In the genomic region with DNA sequence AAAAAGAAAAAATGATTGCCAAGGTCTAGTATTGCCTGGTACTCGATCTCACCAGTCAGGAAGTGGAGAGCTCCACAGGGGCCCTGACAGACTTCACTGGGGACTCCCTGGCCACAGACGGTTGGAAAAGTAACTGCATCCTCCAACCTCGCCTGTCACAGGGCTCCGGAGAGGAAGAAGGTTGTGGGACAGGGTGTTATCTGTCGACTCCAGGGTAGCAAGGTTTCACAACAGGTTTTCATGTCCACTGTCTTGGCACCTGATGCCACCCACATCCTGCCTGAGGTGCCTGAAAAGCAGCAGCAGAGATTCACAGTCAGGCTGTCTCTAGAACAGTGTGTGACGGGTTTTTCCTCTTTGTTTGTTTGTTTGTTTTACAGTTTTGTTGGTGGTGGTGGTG, we compare ENCODE assay signal across 13 mouse cellular contexts. TPM values are rescaled to one million over a fixed set of nuclear protein-coding genes. Genes with fewer than 3 reads are reported as not detected.
DNase-seq lines count a peak whose midpoint lies in the region; ATAC-seq and TF ChIP-seq lines count a peak whose summit lies in the region.
"Had no signal": no experiment of that assay in that cellular context is flagged by ENCODE, and none has a peak within 500 bp of the region (broad histone marks: within the 10 kb centered on the region; RNA-seq: fewer than 3 reads in every experiment).

No protein-coding gene starts in this region.

- no peak for TF ChIP-seq POLR2A in liver, adult 2 months (IDR thresholded peaks at IDR 0.05; ENCODE audit: extremely low read depth, insufficient read depth, low read length)

- no peak overlapping the region for H3K4me3 ChIP-seq in heart, embryonic 15.5 days
- H3K4me3 ChIP-seq in liver, adult 2 months (ENCODE audit: insufficient read depth, low read depth, low read length) = no peak overlapping the region
- no peak overlapping the region for H3K4me3 ChIP-seq in forebrain, embryonic 10.5 days
- H3K4me3 ChIP-seq: embryonic facial prominence, embryonic 13.5 days; hindbrain, embryonic 10.5 days had no signal

- no peak overlapping the region for H3K4me2 ChIP-seq in heart, embryonic 15.5 days
- H3K4me2 ChIP-seq: embryonic facial prominence, embryonic 13.5 days had no signal

- H3K9me3 ChIP-seq in heart, embryonic 15.5 days (replicated peaks) = no peaks in the 10 kb centered on the region
- no peaks in the 10 kb centered on the region for H3K9me3 ChIP-seq in forebrain, embryonic 10.5 days
- H3K9me3 ChIP-seq: embryonic facial prominence, embryonic 13.5 days; hindbrain, embryonic 10.5 days had no signal

- H3K4me1 ChIP-seq in heart, embryonic 15.5 days (replicated peaks) = peaks cover 50% of the 10 kb centered on the region
- H3K4me1 ChIP-seq in liver, adult 2 months (ENCODE audit: control insufficient read depth, insufficient read depth, low read length) = peaks cover 18% of the 10 kb centered on the region
- peaks cover 37% of the 10 kb centered on the region for H3K4me1 ChIP-seq in forebrain, embryonic 10.5 days

- WGBS in heart, embryonic 15.5 days = 22% methylated on average over 6 of the region's 6 CpGs
- WGBS in liver, adult 2 months = 13% methylated on average over 6 of the region's 6 CpGs
- WGBS in forebrain, embryonic 10.5 days = 52% methylated on average over 6 of the region's 6 CpGs

- peak overlapping the region; percentile 81 for H3K27ac ChIP-seq in heart, embryonic 15.5 days
- H3K27ac ChIP-seq in liver, adult 2 months (replicated peaks; ENCODE audit: insufficient read depth, low read depth, low read length) = no peak overlapping the region
- H3K27ac ChIP-seq in forebrain, embryonic 10.5 days = no peak overlapping the region
- H3K27ac ChIP-seq: embryonic facial prominence, embryonic 13.5 days; hindbrain, embryonic 10.5 days had no signal

- H3K27me3 ChIP-seq in heart, embryonic 15.5 days = no peaks in the 10 kb centered on the region
- H3K27me3 ChIP-seq in liver, adult 2 months (ENCODE audit: control insufficient read depth, insufficient read depth, low read length) = no peaks in the 10 kb centered on the region
- peaks cover 44% of the 10 kb centered on the region for H3K27me3 ChIP-seq in forebrain, embryonic 10.5 days (ENCODE audit: poor library complexity, severe bottlenecking)

- no peak for TF ChIP-seq CTCF in liver, adult 2 months (IDR thresholded peaks at IDR 0.05; ENCODE audit: low read depth, low read length)

- no peak overlapping the region for H3K9ac ChIP-seq in heart, embryonic 15.5 days
- no peak overlapping the region for H3K9ac ChIP-seq in liver, adult 2 months (ENCODE audit: low read depth, low read length)

- H3K79me2 ChIP-seq in liver, adult 2 months (ENCODE audit: control insufficient read depth, insufficient read depth, low read length) = peaks cover 3% of the 10 kb centered on the region; the same call in 1 of the 2 replicates

- H3K36me3 ChIP-seq in heart, embryonic 15.5 days = peaks cover 33% of the 10 kb centered on the region
- H3K36me3 ChIP-seq in liver, adult 2 months (ENCODE audit: control insufficient read depth, insufficient read depth, low read length) = peaks cover 2% of the 10 kb centered on the region; the same call in 1 of the 2 replicates
- H3K36me3 ChIP-seq in forebrain, embryonic 10.5 days (replicated peaks) = peaks cover 36% of the 10 kb centered on the region

- no peak for ATAC-seq in heart, embryonic 15.5 days (replicated peaks; ENCODE audit: insufficient number of reproducible peaks, insufficient read depth, low FRiP score, low read depth)
- peak; percentile 11; the same call in 1 of the 2 replicates for ATAC-seq in neutrophil, adult 5-6 weeks (ENCODE audit: extremely low read depth, insufficient number of reproducible peaks, low FRiP score, poor library complexity, severe bottlenecking)

- no peak for DNase-seq in heart, postnatal 4 days
- peak; percentile 55 to 76 for DNase-seq in CD8-positive naive resting alpha-beta T cell, adult 2 months (ENCODE audit: low read depth in 2 of 2, low spot score in 2 of 2)
- peak; percentile 58 for DNase-seq in liver, adult 2 months (ENCODE audit: extremely low read depth, low read depth, low spot score)
- no peak for DNase-seq in forebrain, embryonic 10.5 days (ENCODE audit: extremely low spot score, low spot score)
- DNase-seq in cerebellum, adult 11 months = no peak
- no peak for DNase-seq in embryo, embryonic 11 days
- DNase-seq: cerebellum, adult 2 months; left cerebral cortex, postnatal 4 days had no signal

RNA-seq across cellular contexts. Expression of gene Rbm38, which starts 2.4 kb away (rescaled TPM):
- polyA plus RNA-seq in heart, embryonic 15.5 days (2015; fragmentation: Nextera tagmentation; extraction: Ambion mirVana) = 108 and 120 TPM in 2 replicates
- 100 to 1,000 TPM; 112 to 126 TPM for total RNA-seq in heart, postnatal 4 days (2021)
- total RNA-seq in liver, adult 2 months (2014; rRNA removed) = 0.55 and 0.74 TPM in 2 replicates
- polyA plus RNA-seq in liver, adult 2 months (2012; rRNA removed) = 6.4 and 11.1 TPM in 2 replicates
- total RNA-seq in neutrophil, adult 5-6 weeks (2017) = 90.4 and 119 TPM in 2 replicates
- 119 and 123 TPM in 2 replicates for polyA plus RNA-seq in forebrain, embryonic 10.5 days (2016; fragmentation: Nextera tagmentation; extraction: Ambion mirVana)

RNA-seq across cellular contexts. Expression of gene Rae1, which starts 18.0 kb away (rescaled TPM):
- 84.8 and 96.2 TPM in 2 replicates for polyA plus RNA-seq in heart, embryonic 15.5 days (2015; fragmentation: Nextera tagmentation; extraction: Ambion mirVana)
- total RNA-seq in heart, postnatal 4 days (2021) = 10 to 100 TPM; 55.9 to 60.3 TPM
- 13.1 and 17.8 TPM in 2 replicates for total RNA-seq in liver, adult 2 months (2014; rRNA removed)
- polyA plus RNA-seq in liver, adult 2 months (2012; rRNA removed) = 25.3 and 31.9 TPM in 2 replicates
- 39.8 and 51.1 TPM in 2 replicates for total RNA-seq in neutrophil, adult 5-6 weeks (2017)
- 168 TPM in 2 replicates for polyA plus RNA-seq in forebrain, embryonic 10.5 days (2016; fragmentation: Nextera tagmentation; extraction: Ambion mirVana)

RNA-seq across cellular contexts. Expression of gene Spo11, which starts 40.4 kb away (rescaled TPM):
- polyA plus RNA-seq in heart, embryonic 15.5 days (2015; fragmentation: Nextera tagmentation; extraction: Ambion mirVana) = 0.74 TPM in 1 of 2 replicates, not detected in the other
- not detected for total RNA-seq in heart, postnatal 4 days (2021)
- under 0.01 and 0.07 TPM in 2 replicates for total RNA-seq in liver, adult 2 months (2014; rRNA removed)
- not detected in 2 replicates for polyA plus RNA-seq in liver, adult 2 months (2012; rRNA removed)
- total RNA-seq in neutrophil, adult 5-6 weeks (2017) = 1.6 and 1.9 TPM in 2 replicates
- polyA plus RNA-seq in forebrain, embryonic 10.5 days (2016; fragmentation: Nextera tagmentation; extraction: Ambion mirVana) = 0.42 and 0.73 TPM in 2 replicates
- total RNA-seq: adrenal gland, postnatal 10 days had no signal

Comparison
In these comparisons a context has a peak if more than half of its experiments do, and no peak if none do; other contexts are left out.
1. DNase-seq: peak in CD8-positive naive resting alpha-beta T cell, adult 2 months (2 of 2) and liver, adult 2 months (single experiment); none in heart, postnatal 4 days (single experiment), forebrain, embryonic 10.5 days (single experiment), cerebellum, adult 11 months (single experiment) and embryo, embryonic 11 days (single experiment).
2. RNA of gene Rbm38, which starts 2.4 kb away (total RNA-seq): 112 to 126 TPM in heart, postnatal 4 days and 90.4 to 119 TPM in neutrophil, adult 5-6 weeks; 0.55 to 0.74 TPM in liver, adult 2 months; every median in the first group is over 10 times any median in the second.